Comparison of ENCODE assay signal across 9 mouse cellular contexts in genomic region chr6:115178826-115179225, GRCm38 (mm10). TPM values are rescaled to one million over a fixed set of nuclear protein-coding genes. Genes with fewer than 3 reads are reported as not detected.
A peak's percentile ranks its signal among the peaks of the same experiment; 100 is the strongest.
DNase-seq lines count a peak whose midpoint lies in the region; ATAC-seq and TF ChIP-seq lines count a peak whose summit lies in the region.
"Had no signal": no experiment of that assay in that cellular context is flagged by ENCODE, and none has a peak within 500 bp of the region (broad histone marks: within the 10 kb centered on the region; RNA-seq: fewer than 3 reads in every experiment).

No protein-coding gene starts in this region.

- no peak overlapping the region for H3K27ac ChIP-seq in midbrain, embryonic 11.5 days (ENCODE audit: low read depth, low read length)
- no peak overlapping the region for H3K27ac ChIP-seq in midbrain, embryonic 15.5 days
- no peak overlapping the region for H3K27ac ChIP-seq in left cerebral cortex, adult 2 months
- no peak overlapping the region for H3K27ac ChIP-seq in hindbrain, embryonic 16.5 days (ENCODE audit: low read depth, low read length)
- H3K27ac ChIP-seq: embryonic facial prominence, embryonic 13.5 days had no signal

- no peaks in the 10 kb centered on the region for H3K27me3 ChIP-seq in midbrain, embryonic 11.5 days (ENCODE audit: control insufficient read depth, insufficient read depth, low read length)
- H3K27me3 ChIP-seq in midbrain, embryonic 15.5 days (replicated peaks) = no peaks in the 10 kb centered on the region
- H3K27me3 ChIP-seq in hindbrain, embryonic 16.5 days (replicated peaks; ENCODE audit: control insufficient read depth, insufficient read depth, low read length) = no peaks in the 10 kb centered on the region
- H3K27me3 ChIP-seq: embryonic facial prominence, embryonic 13.5 days; megakaryocyte, embryonic 14.5 days had no signal

- H3K4me3 ChIP-seq in midbrain, embryonic 11.5 days (ENCODE audit: low read depth, low read length) = no peak overlapping the region
- no peak overlapping the region for H3K4me3 ChIP-seq in midbrain, embryonic 15.5 days
- H3K4me3 ChIP-seq in left cerebral cortex, adult 2 months = no peak overlapping the region
- no peak overlapping the region for H3K4me3 ChIP-seq in hindbrain, embryonic 16.5 days (ENCODE audit: low read length)
- H3K4me3 ChIP-seq: embryonic facial prominence, embryonic 13.5 days; megakaryocyte, embryonic 14.5 days had no signal

- H3K9me3 ChIP-seq in midbrain, embryonic 11.5 days (ENCODE audit: control insufficient read depth, low read length) = no peaks in the 10 kb centered on the region
- no peaks in the 10 kb centered on the region for H3K9me3 ChIP-seq in midbrain, embryonic 15.5 days
- H3K9me3 ChIP-seq in hindbrain, embryonic 16.5 days (ENCODE audit: control insufficient read depth, low read length) = no peaks in the 10 kb centered on the region
- H3K9me3 ChIP-seq: embryonic facial prominence, embryonic 13.5 days; megakaryocyte, embryonic 14.5 days had no signal

- ATAC-seq in midbrain, embryonic 11.5 days (ENCODE audit: low FRiP score) = no peak
- ATAC-seq in midbrain, embryonic 15.5 days (replicated peaks) = no peak
- no peak for ATAC-seq in hindbrain, embryonic 16.5 days

- H3K4me2 ChIP-seq in midbrain, embryonic 11.5 days = no peak overlapping the region
- no peak overlapping the region for H3K4me2 ChIP-seq in midbrain, embryonic 15.5 days
- H3K4me2 ChIP-seq in hindbrain, embryonic 16.5 days (ENCODE audit: low read length) = no peak overlapping the region
- H3K4me2 ChIP-seq: embryonic facial prominence, embryonic 13.5 days had no signal

- H3K36me3 ChIP-seq in midbrain, embryonic 11.5 days (ENCODE audit: control insufficient read depth, insufficient read depth, low read length) = no peaks in the 10 kb centered on the region
- no peaks in the 10 kb centered on the region for H3K36me3 ChIP-seq in midbrain, embryonic 15.5 days (replicated peaks)
- no peaks in the 10 kb centered on the region for H3K36me3 ChIP-seq in hindbrain, embryonic 16.5 days (ENCODE audit: control insufficient read depth, insufficient read depth, low read length)
- H3K36me3 ChIP-seq: embryonic facial prominence, embryonic 13.5 days had no signal

- intact Hi-C loops in left cerebral cortex, adult 2 months (cut with DNase I) = loop anchor here (5.0 kb wide), 1 partner anchor 43 kb away; no protein-coding TSS in a partner anchor

- no peak for TF ChIP-seq CTCF in left cerebral cortex, adult 2 months (IDR thresholded peaks at IDR 0.05)

- DNase-seq in midbrain, embryonic 11.5 days (ENCODE audit: low spot score, missing footprints) = peak; percentile 68
- peak; percentile 55 for DNase-seq in adrenal gland, adult 2 months
- peak; percentile 41 for DNase-seq in hindlimb bud, embryonic 11.5 days (ENCODE audit: extremely low spot score, low read depth, low spot score)
- DNase-seq in ovary, postnatal 14 days (ENCODE audit: low spot score) = peak; percentile 53
- DNase-seq in left cerebral cortex, adult 2 months (ENCODE audit: extremely low spot score in 1 of 2, low spot score in 2 of 2) = no peak

- WGBS in midbrain, embryonic 11.5 days = 35% methylated on average over 3 of the region's 3 CpGs
- 34% methylated on average over 3 of the region's 3 CpGs for WGBS in midbrain, embryonic 15.5 days
- 41% methylated on average over 3 of the region's 3 CpGs for WGBS in hindbrain, embryonic 16.5 days

- no peaks in the 10 kb centered on the region for H3K4me1 ChIP-seq in midbrain, embryonic 11.5 days (ENCODE audit: control insufficient read depth, insufficient read depth, low read length)
- H3K4me1 ChIP-seq in midbrain, embryonic 15.5 days = no peaks in the 10 kb centered on the region
- no peaks in the 10 kb centered on the region for H3K4me1 ChIP-seq in hindbrain, embryonic 16.5 days (ENCODE audit: control insufficient read depth, insufficient read depth, low read depth, low read length)
- H3K4me1 ChIP-seq: embryonic facial prominence, embryonic 13.5 days; megakaryocyte, embryonic 14.5 days had no signal

- no peak overlapping the region for H3K9ac ChIP-seq in midbrain, embryonic 11.5 days (ENCODE audit: low read length)
- H3K9ac ChIP-seq in midbrain, embryonic 15.5 days = no peak overlapping the region
- no peak overlapping the region for H3K9ac ChIP-seq in hindbrain, embryonic 16.5 days (ENCODE audit: low read depth, low read length)
- H3K9ac ChIP-seq: embryonic facial prominence, embryonic 13.5 days had no signal

RNA-seq across cellular contexts. Expression of gene Syn2, which starts 44.1 kb away (rescaled TPM):
- polyA plus RNA-seq in midbrain, embryonic 11.5 days (2014; fragmentation: Nextera tagmentation; extraction: Ambion mirVana) = 2.3 and 2.7 TPM in 2 replicates
- 42.6 and 45.7 TPM in 2 replicates for polyA plus RNA-seq in midbrain, embryonic 15.5 days (2015; fragmentation: Nextera tagmentation; extraction: Ambion mirVana)
- 10 to 100 TPM; 14.0 to 26.4 TPM for total RNA-seq in adrenal gland, adult 2 months (2021)
- 17.9 and 38.7 TPM in 2 replicates for polyA plus RNA-seq in adrenal gland, adult 2 months (2012; rRNA removed)
- total RNA-seq in left cerebral cortex, adult 2 months (2021) = 100 to 1,000 TPM; 445 to 453 TPM
- 55.9 and 69.7 TPM in 2 replicates for polyA plus RNA-seq in hindbrain, embryonic 16.5 days (2015; fragmentation: Nextera tagmentation; extraction: Ambion mirVana)

RNA-seq across cellular contexts. Expression of gene Gm17482, which starts 48.3 kb away (rescaled TPM):
- polyA plus RNA-seq in midbrain, embryonic 11.5 days (2014; fragmentation: Nextera tagmentation; extraction: Ambion mirVana) = not detected in 2 replicates
- polyA plus RNA-seq in midbrain, embryonic 15.5 days (2015; fragmentation: Nextera tagmentation; extraction: Ambion mirVana) = not detected in 2 replicates
- total RNA-seq in adrenal gland, adult 2 months (2021) = not detected
- not detected in 2 replicates for polyA plus RNA-seq in adrenal gland, adult 2 months (2012; rRNA removed)
- not detected for total RNA-seq in left cerebral cortex, adult 2 months (2021)
- not detected in 2 replicates for polyA plus RNA-seq in hindbrain, embryonic 16.5 days (2015; fragmentation: Nextera tagmentation; extraction: Ambion mirVana)
- polyA plus RNA-seq: embryonic facial prominence, embryonic 13.5 days had no signal

Comparison
In these comparisons a context has a peak if more than half of its experiments do, and no peak if none do; other contexts are left out.
1. DNase-seq: peak in midbrain, embryonic 11.5 days (single experiment), adrenal gland, adult 2 months (single experiment), hindlimb bud, embryonic 11.5 days (single experiment) and ovary, postnatal 14 days (single experiment); none in left cerebral cortex, adult 2 months (0 of 2).